Mouse (Mus musculus): ENCODE measurements at regions not wholly inside any gene's neighbourhood (a gene's known extent, or its start where the extent isn't known, plus 50 kb on each side); places are given as distances from the start of the nearest gene placed in this dataset.

GRCm38 (mm10) chr19:26088318-26088717 lies 416.1 kb downstream of the Dmrt2 start:
- no peak for TF ChIP-seq CTCF (IDR thresholded peaks at IDR 0.05; ENCODE audit: low read depth, low read length)
- no peak for TF ChIP-seq POLR2A (IDR thresholded peaks at IDR 0.05; ENCODE audit: insufficient read depth, low read length)

All from ES-Bruce4 (cell line).